Comparison of ENCODE assay signal across 11 mouse cellular contexts in genomic region chr11:115161578-115162204, GRCm38 (mm10). TPM values are rescaled to one million over a fixed set of nuclear protein-coding genes. Genes with fewer than 3 reads are reported as not detected.
DNase-seq lines count a peak whose midpoint lies in the region; ATAC-seq and TF ChIP-seq lines count a peak whose summit lies in the region.
"Had no signal": no experiment of that assay in that cellular context is flagged by ENCODE, and none has a peak within 500 bp of the region (broad histone marks: within the 10 kb centered on the region; RNA-seq: fewer than 3 reads in every experiment).

No protein-coding gene starts in this region.

- H3K27ac ChIP-seq in bone marrow, adult 2 months (ENCODE audit: control insufficient read depth, insufficient read depth, low read depth, low read length, poor library complexity): peak overlapping the region; percentile 56
- H3K27ac ChIP-seq: limb, embryonic 12.5 days; neural tube, embryonic 12.5 days had no signal

- no peak for TF ChIP-seq CTCF in bone marrow, adult 2 months (IDR thresholded peaks at IDR 0.05; ENCODE audit: control insufficient read depth, insufficient read depth, low read length)

- peak; percentile 93 for DNase-seq in heart, adult 11 months
- DNase-seq in heart, adult 9 months (ENCODE audit: low spot score in 2 of 2): no peak
- DNase-seq in 3T3-L1 (ENCODE audit: low read depth, low spot score): peak; percentile 16
- DNase-seq in adrenal gland, postnatal 14 days: no peak
- DNase-seq in layer of hippocampus, postnatal 10 days (ENCODE audit: low spot score in 2 of 2): no peak
- no peak for DNase-seq in urinary bladder, adult 2 months (ENCODE audit: low spot score)

- no peak overlapping the region for H3K4me3 ChIP-seq in bone marrow, adult 2 months (replicated peaks; ENCODE audit: control insufficient read depth, low read depth, low read length)

- ATAC-seq in megakaryocyte, adult 5-6 weeks (ENCODE audit: poor library complexity, severe bottlenecking): 0 out of 2 replicates have a peak, but pooled peaks have one; percentile 2

- no peak for TF ChIP-seq POLR2A in bone marrow, adult 2 months (IDR thresholded peaks at IDR 0.05; ENCODE audit: borderline replicate concordance, control insufficient read depth, low read depth, low read length)

- H3K4me1 ChIP-seq in bone marrow, adult 2 months (ENCODE audit: control insufficient read depth, insufficient read depth, low read length): peaks cover 8% of the 10 kb centered on the region

- 9% methylated on average over 9 of the region's 9 CpGs for WGBS in bone marrow, adult 2 months

RNA-seq across cellular contexts. Expression of gene Slc9a3r1, which starts 1.4 kb away (rescaled TPM):
- 21.9 and 51.0 TPM in 2 replicates for polyA plus RNA-seq in bone marrow, adult 2 months (2011; ENCODE audit: insufficient read depth, insufficient read length, low replicate concordance, missing spikeins)
- 77.6 and 92.0 TPM in 2 replicates for total RNA-seq in megakaryocyte, adult 5-6 weeks (2015)
- 87.5 and 88.7 TPM in 2 replicates for total RNA-seq in megakaryocyte, adult 5-6 weeks (2017)
- 23.0 and 24.3 TPM in 2 replicates for total RNA-seq in adrenal gland, postnatal 14 days (2021)
- 10 to 100 TPM; 70.4 to 78.0 TPM for total RNA-seq in layer of hippocampus, postnatal 10 days (2021)
- 67.7 and 76.3 TPM in 2 replicates for polyA plus RNA-seq in urinary bladder, adult 2 months (2012; rRNA removed)

RNA-seq across cellular contexts. Expression of gene Tmem104, which starts 25.6 kb away (rescaled TPM):
- 3.1 and 5.8 TPM in 2 replicates for polyA plus RNA-seq in bone marrow, adult 2 months (2011; ENCODE audit: insufficient read depth, insufficient read length, low replicate concordance, missing spikeins)
- 23.9 and 25.7 TPM in 2 replicates for total RNA-seq in megakaryocyte, adult 5-6 weeks (2015)
- total RNA-seq in megakaryocyte, adult 5-6 weeks (2017): 6.1 and 8.7 TPM in 2 replicates
- total RNA-seq in adrenal gland, postnatal 14 days (2021): 9.0 and 15.7 TPM in 2 replicates
- 10 to 100 TPM; 15.1 to 20.2 TPM for total RNA-seq in layer of hippocampus, postnatal 10 days (2021)
- 7.0 and 9.4 TPM in 2 replicates for polyA plus RNA-seq in urinary bladder, adult 2 months (2012; rRNA removed)

RNA-seq across cellular contexts. Expression of gene Nat9, which starts 26.0 kb away (rescaled TPM):
- 19.4 and 24.2 TPM in 2 replicates for polyA plus RNA-seq in bone marrow, adult 2 months (2011; ENCODE audit: insufficient read depth, insufficient read length, low replicate concordance, missing spikeins)
- 16.1 and 17.7 TPM in 2 replicates for total RNA-seq in megakaryocyte, adult 5-6 weeks (2015)
- total RNA-seq in megakaryocyte, adult 5-6 weeks (2017): 23.9 and 36.1 TPM in 2 replicates
- 26.4 and 30.6 TPM in 2 replicates for total RNA-seq in adrenal gland, postnatal 14 days (2021)
- 10 to 100 TPM; 15.8 to 17.6 TPM for total RNA-seq in layer of hippocampus, postnatal 10 days (2021)
- polyA plus RNA-seq in urinary bladder, adult 2 months (2012; rRNA removed): 27.5 and 32.2 TPM in 2 replicates

RNA-seq across cellular contexts. Expression of gene Cd300lf, which starts 27.9 kb away (rescaled TPM):
- 39.9 and 79.7 TPM in 2 replicates for polyA plus RNA-seq in bone marrow, adult 2 months (2011; ENCODE audit: insufficient read depth, insufficient read length, low replicate concordance, missing spikeins)
- total RNA-seq in megakaryocyte, adult 5-6 weeks (2015): 22.9 and 25.7 TPM in 2 replicates
- 28.1 and 46.6 TPM in 2 replicates for total RNA-seq in megakaryocyte, adult 5-6 weeks (2017)
- total RNA-seq in adrenal gland, postnatal 14 days (2021): 0.52 and 1.4 TPM in 2 replicates
- under 1 TPM; 0.27 to 0.50 TPM for total RNA-seq in layer of hippocampus, postnatal 10 days (2021)
- 0.52 and 1.5 TPM in 2 replicates for polyA plus RNA-seq in urinary bladder, adult 2 months (2012; rRNA removed)
- total RNA-seq: gastrocnemius, adult 18-20 months had no signal
- polyA plus RNA-seq: neural tube, embryonic 12.5 days had no signal

Comparison
In these comparisons a context has a peak if more than half of its experiments do, and no peak if none do; other contexts are left out.
1. DNase-seq: peak in heart, adult 11 months (single experiment) and 3T3-L1 (single experiment); none in heart, adult 9 months (0 of 2), adrenal gland, postnatal 14 days (single experiment), layer of hippocampus, postnatal 10 days (0 of 2) and urinary bladder, adult 2 months (single experiment).